Mouse (Mus musculus) limb, embryonic 11.5 days (tissue): Measurements from ENCODE around the gene Rbm28. TPM values are rescaled to one million over a fixed set of nuclear protein-coding genes. Genes with fewer than 3 reads are reported as not detected.

Experiments
- ATAC-seq: fragments of 200-750 bp; cut with Nextera tagmentation; 2 replicates; pipeline ENCODE4 v1.8.0; 2017; ENCODE audit warnings: low read depth; ENCODE audit not compliant: insufficient number of reproducible peaks, low FRiP score, low TSS enrichment
- DNase-seq: peaks from one replicate; pipeline ENCODE4 v3.0.0-alpha.2; 2015; ENCODE audit warnings: low spot score
- H3K27ac ChIP-seq: fragments of 300-500 bp; sonication (generic); replicated peaks from 2 replicates; pipeline ENCODE4 v1.5.1; 2014; ENCODE audit warnings: low read depth, mild to moderate bottlenecking, low read length
- H3K27me3 ChIP-seq: fragments of 300-500 bp; sonication (generic); 2 replicates; pipeline ENCODE4 v1.6.1; 2014; ENCODE audit warnings: mild to moderate bottlenecking, low read length, mixed read lengths; ENCODE audit not compliant: control insufficient read depth, insufficient read depth
- H3K36me3 ChIP-seq: fragments of 300-500 bp; sonication (generic); 2 replicates; pipeline ENCODE4 v1.6.1; 2014; ENCODE audit warnings: mild to moderate bottlenecking, low read length, moderate library complexity, mixed read lengths; ENCODE audit not compliant: control insufficient read depth, insufficient read depth
- H3K4me1 ChIP-seq: fragments of 300-500 bp; sonication (generic); 2 replicates; pipeline ENCODE4 v1.6.1; 2014; ENCODE audit warnings: low read length, mixed read lengths; ENCODE audit not compliant: control insufficient read depth, insufficient read depth
- H3K4me2 ChIP-seq: fragments of 300-500 bp; sonication (generic); 2 replicates; pipeline ENCODE4 v1.6.1; 2014; ENCODE audit warnings: low read depth, mild to moderate bottlenecking, moderate library complexity; ENCODE audit not compliant: severe bottlenecking
- H3K4me3 ChIP-seq: fragments of 300-500 bp; sonication (generic); 2 replicates; pipeline ENCODE4 v1.5.1; 2014; ENCODE audit warnings: low read depth, low read length
- H3K9ac ChIP-seq: fragments of 300-500 bp; sonication (generic); 2 replicates; pipeline ENCODE4 v1.6.1; 2014; ENCODE audit warnings: mild to moderate bottlenecking, low read length
- H3K9me3 ChIP-seq: fragments of 300-500 bp; sonication (generic); 2 replicates; pipeline ENCODE4 v1.6.1; 2016; ENCODE audit warnings: low read length; ENCODE audit not compliant: control insufficient read depth
- WGBS: fragments of 180-500 bp; shearing (Covaris S2); extraction: QIAGEN DNeasy Blood & Tissue Kit; methylation state at CpG from one replicate; pipeline ENCODE4 v1.1.7; 2014; 5-methylcytosine and 5-hydroxymethylcytosine counted together
- microRNA-seq: library from miRNA; unstranded; fragments of <30 nt; microRNA quantifications from one replicate; pipeline ENCODE4, GENCODE M21; 2016
- polyA plus RNA-seq: library from polyadenylated mRNA; unstranded; fragments of >200 nt; fragmentation: Nextera tagmentation; extraction: Ambion mirVana; gene quantifications from 2 replicates; pipeline ENCODE4 v1.2.1, GENCODE M21; 2014

Rbm28 gene
- polyA plus RNA-seq, 1 experiment from 2014 or later = 70.3 TPM

- no peak overlapping the region for H3K27ac ChIP-seq
- no peak overlapping the region for H3K9ac ChIP-seq
- no peaks in the 10 kb centered on the region; the same call in 1 of the 2 replicates for H3K36me3 ChIP-seq
- no peaks in the 10 kb centered on the region for H3K27me3 ChIP-seq
- no peaks in the 10 kb centered on the region; the same call in 1 of the 2 replicates for H3K9me3 ChIP-seq
- ATAC-seq = no peak
- 76% methylated on average over 7 of the region's 7 CpGs for WGBS
- H3K4me1 ChIP-seq = no peaks in the 10 kb centered on the region
- no peak overlapping the region for H3K4me3 ChIP-seq
- DNase-seq = no peak
- no peak overlapping the region for H3K4me2 ChIP-seq
These were observed 76.7 kb downstream of the Rbm28 start for GRCm38 (mm10) chr6:29087921-29088709.

GRCm38 (mm10) chr6:29084401-29084800 is 80.4 kb downstream of the Rbm28 start:
- H3K27me3 ChIP-seq = no peaks in the 10 kb centered on the region
- no peaks in the 10 kb centered on the region for H3K9me3 ChIP-seq
- H3K4me3 ChIP-seq = no peak overlapping the region
- no peak overlapping the region for H3K9ac ChIP-seq
- no peaks in the 10 kb centered on the region for H3K4me1 ChIP-seq
- no peaks in the 10 kb centered on the region for H3K36me3 ChIP-seq
- 57% methylated on average over 7 of the region's 7 CpGs for WGBS
- no peak overlapping the region for H3K4me2 ChIP-seq
- DNase-seq (no peak), ATAC-seq (no peak)
- H3K27ac ChIP-seq = no peak overlapping the region

- H3K9ac ChIP-seq = no peak overlapping the region
- H3K4me2 ChIP-seq = no peak overlapping the region
- ATAC-seq (peak; percentile 21; the same call in 1 of the 2 replicates), DNase-seq (peak; percentile 28)
- H3K4me3 ChIP-seq = no peak overlapping the region
- no peak overlapping the region for H3K27ac ChIP-seq
- no peaks in the 10 kb centered on the region for H3K36me3 ChIP-seq
- no peaks in the 10 kb centered on the region for H3K9me3 ChIP-seq
- 47% methylated on average over 9 of the region's 9 CpGs for WGBS
- H3K4me1 ChIP-seq = no peaks in the 10 kb centered on the region
- no peaks in the 10 kb centered on the region for H3K27me3 ChIP-seq
These were observed 81.9 kb downstream of the Rbm28 start for GRCm38 (mm10) chr6:29082776-29083354.

GRCm38 (mm10) chr6:29081826-29082363 is 82.9 kb downstream of the Rbm28 start:
- ATAC-seq (no peak), DNase-seq (no peak)
- H3K27ac ChIP-seq = no peak overlapping the region
- WGBS = 83% methylated on average over 10 of the region's 10 CpGs
- no peaks in the 10 kb centered on the region for H3K9me3 ChIP-seq
- H3K36me3 ChIP-seq = no peaks in the 10 kb centered on the region
- no peak overlapping the region for H3K9ac ChIP-seq
- H3K4me2 ChIP-seq = no peak overlapping the region
- H3K4me1 ChIP-seq = no peaks in the 10 kb centered on the region
- no peak overlapping the region for H3K4me3 ChIP-seq
- H3K27me3 ChIP-seq = no peaks in the 10 kb centered on the region

GRCm38 (mm10) chr6:29079291-29079690 is 85.5 kb downstream of the Rbm28 start:
- H3K4me3 ChIP-seq = no peak overlapping the region
- DNase-seq = no peak
- no peak overlapping the region for H3K9ac ChIP-seq
- no peak overlapping the region for H3K4me2 ChIP-seq
- H3K4me1 ChIP-seq = no peaks in the 10 kb centered on the region
- ATAC-seq = no peak
- H3K27ac ChIP-seq = no peak overlapping the region
- no peaks in the 10 kb centered on the region for H3K27me3 ChIP-seq
- 71% methylated on average over 4 of the region's 4 CpGs for WGBS
- no peaks in the 10 kb centered on the region for H3K9me3 ChIP-seq
- no peaks in the 10 kb centered on the region for H3K36me3 ChIP-seq

- no peak for ATAC-seq
- Histone ChIP-seq H3K4me3 (no peak overlapping the region), H3K36me3 (no peaks in the 10 kb centered on the region), H3K9ac (no peak overlapping the region), H3K27ac (no peak overlapping the region), H3K9me3 (no peaks in the 10 kb centered on the region), H3K4me2 (no peak overlapping the region), H3K4me1 (no peaks in the 10 kb centered on the region), H3K27me3 (no peaks in the 10 kb centered on the region)
- DNase-seq = no peak
These were observed 90.7 kb downstream of the Rbm28 start for GRCm38 (mm10) chr6:29074133-29074469.

Small RNA genes within 50 kb of the gene (microRNA-seq; reads per million reads assigned to microRNA genes)
- not detected for gene Gm24303

Other genes starting within 250 kb of the Rbm28 start
- not detected in 2 replicates for gene Lep, start 104.8 kb downstream of the Rbm28 start, polyA plus RNA-seq
- gene Prrt4, start 14.6 kb upstream of the Rbm28 start, polyA plus RNA-seq = 1.2 TPM in 2 replicates
- gene Impdh1, start 51.4 kb upstream of the Rbm28 start, polyA plus RNA-seq = 40.8 and 50.1 TPM in 2 replicates
- gene Hilpda, start 107.5 kb upstream of the Rbm28 start, polyA plus RNA-seq = 41.6 and 43.0 TPM in 2 replicates
- gene Fam71f2, start 114.6 kb upstream of the Rbm28 start, polyA plus RNA-seq = 0.33 and 0.81 TPM in 2 replicates
- 0.11 TPM in 1 of 2 replicates, not detected in the other for gene Fam71f1, start 154.1 kb upstream of the Rbm28 start, polyA plus RNA-seq
- gene Calu, start 183.1 kb upstream of the Rbm28 start, polyA plus RNA-seq = 308 and 313 TPM in 2 replicates
- gene Opn1sw, start 223.5 kb upstream of the Rbm28 start, polyA plus RNA-seq = 0.24 TPM in 2 replicates
- 37.1 and 37.3 TPM in 2 replicates for gene Ccdc136, start 231.3 kb upstream of the Rbm28 start, polyA plus RNA-seq